Mouse (Mus musculus) liver, postnatal 0 days (tissue): ENCODE data around the gene Hebp2.

ENCODE experiments used
- CTCF ChIP-seq: sonication (generic); IDR thresholded peaks from 2 replicates; pipeline ENCODE4 v1.5.1; 2016; ENCODE audit warnings: antibody characterized with exemption, low read depth
- EP300 ChIP-seq: IDR thresholded peaks from 2 replicates; pipeline ENCODE4 v1.6.1; 2016; ENCODE audit warnings: antibody characterized with exemption, low read depth, mild to moderate bottlenecking

DNA sequence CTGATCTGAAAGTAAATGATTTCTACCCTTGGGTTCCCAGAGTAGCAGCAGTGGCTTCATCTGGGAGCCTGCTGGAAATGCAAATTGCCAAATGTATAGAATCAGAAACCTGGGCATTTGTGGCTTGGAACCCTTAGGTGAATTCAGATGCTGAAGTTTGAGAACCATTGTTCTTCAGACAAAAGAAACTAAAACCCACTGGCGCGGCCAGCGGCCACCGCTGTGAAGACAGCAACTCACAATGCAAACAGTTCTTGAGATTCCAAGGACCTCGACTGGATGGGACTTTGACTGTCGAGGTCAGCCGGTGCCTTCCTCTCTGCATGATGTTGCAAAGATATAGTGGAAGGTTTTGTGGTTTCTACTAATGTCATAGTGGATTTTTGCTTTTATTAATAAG, 38.3 kb upstream of the Hebp2 start:
- TF ChIP-seq CTCF = no peak
- TF ChIP-seq EP300 = no peak
